Mouse (Mus musculus) central nervous system, embryonic 11.5 days (tissue): ENCODE results near the gene Apobr. TPM values are rescaled to one million over a fixed set of nuclear protein-coding genes. Genes with fewer than 3 reads are reported as not detected.

Source experiments
- polyA plus RNA-seq: library from polyadenylated mRNA; depleted of rRNA; stranded (reverse); fragments of >200 nt; gene quantifications from 2 replicates; pipeline ENCODE4 v1.2.3, GENCODE M21; 2012; rRNA removed

The Apobr gene
- polyA plus RNA-seq, result 0.61 and 0.98 TPM in 2 replicates

GRCm38 (mm10) chr7:126584506-126584977 is at the start of gene Apobr:
Apobr (plus strand) TSS chr7:126584942.

GRCm38 (mm10) chr7:126566094-126566765 is 18.5 kb upstream of the Apobr start, which contains the start of gene Eif3c:
Eif3c (minus strand) TSS chr7:126566411.

GRCm38 (mm10) chr7:126585717-126586116 is 975 bp downstream of the Apobr start, which contains the start of gene Cln3:
Cln3 (minus strand) TSS chr7:126585817.

GRCm38 (mm10) chr7:126594862-126595561 is 10.3 kb downstream of the Apobr start, which contains the start of gene Il27:
Il27 (minus strand) TSS chr7:126594941.

GRCm38 (mm10) chr7:126630824-126631518 is 46.2 kb downstream of the Apobr start, which contains the start of gene Nupr1:
Nupr1 (minus strand) TSS chr7:126630861.

Other genes starting within 250 kb of the Apobr start
- 5.2 and 7.9 TPM in 2 replicates for gene Lat, start 215.4 kb upstream of the Apobr start, polyA plus RNA-seq
- 125 and 216 TPM in 2 replicates for gene Spns1, start 207.5 kb upstream of the Apobr start, polyA plus RNA-seq
- 13.8 and 16.7 TPM in 2 replicates for gene Nfatc2ip, start 188.2 kb upstream of the Apobr start, polyA plus RNA-seq
- gene Cd19, start 170.1 kb upstream of the Apobr start, polyA plus RNA-seq, result 0.05 TPM in 2 replicates
- 20.9 and 22.0 TPM in 2 replicates for gene Rabep2, start 156.2 kb upstream of the Apobr start, polyA plus RNA-seq
- gene Atp2a1, start 121.8 kb upstream of the Apobr start, polyA plus RNA-seq, result 0.32 and 13.7 TPM in 2 replicates
- 65.6 and 74.5 TPM in 2 replicates for gene Sh2b1, start 109.5 kb upstream of the Apobr start, polyA plus RNA-seq
- gene Tufm, start 97.6 kb upstream of the Apobr start, polyA plus RNA-seq, result 98.2 and 125 TPM in 2 replicates
- gene Atxn2l, start 81.5 kb upstream of the Apobr start, polyA plus RNA-seq, result 108 and 145 TPM in 2 replicates
- 169 and 181 TPM in 2 replicates for gene Eif3c, start 18.5 kb upstream of the Apobr start, polyA plus RNA-seq
- 33.1 and 33.9 TPM in 2 replicates for gene Cln3, start 875 bp downstream of the Apobr start, polyA plus RNA-seq
- not detected in 2 replicates for gene Il27, start 10.0 kb downstream of the Apobr start, polyA plus RNA-seq
- 2.4 and 5.1 TPM in 2 replicates for gene Nupr1, start 45.9 kb downstream of the Apobr start, polyA plus RNA-seq
- gene Sgf29, start 64.4 kb downstream of the Apobr start, polyA plus RNA-seq, result 35.7 and 51.2 TPM in 2 replicates
- 0.28 and 0.40 TPM in 2 replicates for gene Sult1a1, start 91.5 kb downstream of the Apobr start, polyA plus RNA-seq
- 57.0 and 128 TPM in 2 replicates for gene Bola2, start 110.5 kb downstream of the Apobr start, polyA plus RNA-seq
- 26.9 and 29.2 TPM in 2 replicates for gene Slx1b, start 110.8 kb downstream of the Apobr start, polyA plus RNA-seq
- gene Coro1a, start 122.8 kb downstream of the Apobr start, polyA plus RNA-seq, result 36.3 and 47.5 TPM in 2 replicates
- gene Mapk3, start 174.7 kb downstream of the Apobr start, polyA plus RNA-seq, result 70.2 and 101 TPM in 2 replicates
- gene Gdpd3, start 181.4 kb downstream of the Apobr start, polyA plus RNA-seq, result 8.5 and 8.8 TPM in 2 replicates
- gene Ypel3, start 192.0 kb downstream of the Apobr start, polyA plus RNA-seq, result 80.9 and 93.6 TPM in 2 replicates
- 1.1 and 1.5 TPM in 2 replicates for gene Tbx6, start 196.5 kb downstream of the Apobr start, polyA plus RNA-seq
- 268 and 290 TPM in 2 replicates for gene Ppp4c, start 207.6 kb downstream of the Apobr start, polyA plus RNA-seq
- gene Fam57b, start 212.7 kb downstream of the Apobr start, polyA plus RNA-seq, result 23.7 and 32.0 TPM in 2 replicates
- gene 4930451I11Rik, start 246.7 kb downstream of the Apobr start, polyA plus RNA-seq, result not detected in 2 replicates